Mouse (Mus musculus) inflammation-experienced regulatory T-cells, adult 6 months (primary cell): Measurements from ENCODE around the gene Rrnad1. TPM values are rescaled to one million over a fixed set of nuclear protein-coding genes. Genes with fewer than 3 reads are reported as not detected.

Experiments
- ATAC-seq: one replicate; pipeline ENCODE4 v1.8.0; 2017
- polyA plus RNA-seq, 3 experiments: library from polyadenylated mRNA; unstranded; fragments of 100-300 nt; shearing (Covaris generic); gene quantifications; one replicate each; pipeline ENCODE4 v1.2.1; 2017

Rrnad1 gene
- polyA plus RNA-seq, 3 experiments from 2014 or later, result 19.5 to 30.1 (median 28.6) TPM

DNA sequence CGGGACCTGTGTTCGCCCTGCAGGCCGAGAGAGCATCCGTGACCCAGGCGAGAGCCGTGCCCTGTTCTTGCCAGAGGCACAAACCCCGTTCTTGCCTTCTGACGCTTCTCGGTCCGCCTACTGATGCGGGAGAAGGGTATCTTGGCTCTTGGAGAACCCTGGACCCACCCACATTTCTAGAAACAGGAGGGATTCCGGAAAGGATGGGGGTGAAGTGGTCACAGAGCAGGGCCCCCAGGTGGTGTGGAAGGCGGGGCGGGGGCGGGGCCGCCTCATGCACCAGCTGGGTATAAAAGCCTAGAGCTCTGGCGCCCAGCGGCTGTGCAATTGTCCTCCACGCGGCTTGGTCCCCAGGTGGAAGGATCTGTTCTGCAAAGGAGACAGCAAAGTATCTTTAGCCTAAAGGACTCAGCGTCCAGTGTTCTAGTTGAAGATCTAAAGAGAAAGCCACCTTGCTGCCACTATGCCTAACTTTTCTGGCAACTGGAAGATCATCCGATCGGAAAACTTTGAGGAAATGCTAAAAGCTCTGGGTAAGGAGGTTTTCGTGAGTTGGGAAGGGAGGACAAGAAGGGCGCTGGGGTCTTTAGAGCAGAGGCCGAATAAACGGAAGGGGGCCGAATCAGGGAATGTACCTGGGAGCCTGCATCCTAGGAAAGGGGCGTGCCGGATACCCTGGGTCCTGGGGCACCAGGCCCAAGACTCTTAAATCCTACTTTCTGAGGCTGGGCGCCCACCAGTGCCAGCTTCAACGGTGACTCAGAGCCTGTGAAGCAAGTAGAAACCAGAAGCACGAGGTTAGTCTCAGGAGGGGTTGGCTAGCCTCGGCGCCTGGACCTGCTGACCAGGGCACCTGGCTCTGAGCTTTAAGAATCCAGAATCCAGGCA, 18.1 kb upstream of the Rrnad1 start, which contains the start of gene Crabp2:
Crabp2 (plus strand) TSS at position 289 of the 888 bp plus-strand sequence.
- no peak for ATAC-seq

DNA sequence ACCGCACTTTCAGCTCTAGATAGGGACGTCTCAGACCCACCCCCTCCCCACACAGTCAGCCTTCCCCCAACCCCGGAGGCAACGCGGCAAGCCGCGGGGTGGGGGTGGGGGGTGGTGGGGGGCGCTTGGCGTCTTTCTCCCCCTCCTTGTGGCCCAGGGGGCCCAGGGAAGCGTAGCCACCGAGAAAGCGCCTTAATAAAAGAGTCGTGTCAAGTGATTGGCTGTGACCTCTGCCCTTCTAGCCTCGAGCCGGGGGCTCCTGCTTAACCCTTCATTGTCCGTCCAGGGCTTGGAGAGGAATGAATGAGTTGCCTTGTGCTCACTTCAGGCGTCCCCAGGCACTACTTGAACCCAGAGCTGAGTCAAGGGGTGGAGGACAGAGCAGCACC, 17.3 kb upstream of the Rrnad1 start:
- ATAC-seq, result no peak

GRCm38 (mm10) chr3:87947056-87947810, 16.7 kb upstream of the Rrnad1 start:
- ATAC-seq, result peak; percentile 41

GRCm38 (mm10) chr3:87946541-87946860, 16.0 kb upstream of the Rrnad1 start:
- ATAC-seq, result no peak

DNA sequence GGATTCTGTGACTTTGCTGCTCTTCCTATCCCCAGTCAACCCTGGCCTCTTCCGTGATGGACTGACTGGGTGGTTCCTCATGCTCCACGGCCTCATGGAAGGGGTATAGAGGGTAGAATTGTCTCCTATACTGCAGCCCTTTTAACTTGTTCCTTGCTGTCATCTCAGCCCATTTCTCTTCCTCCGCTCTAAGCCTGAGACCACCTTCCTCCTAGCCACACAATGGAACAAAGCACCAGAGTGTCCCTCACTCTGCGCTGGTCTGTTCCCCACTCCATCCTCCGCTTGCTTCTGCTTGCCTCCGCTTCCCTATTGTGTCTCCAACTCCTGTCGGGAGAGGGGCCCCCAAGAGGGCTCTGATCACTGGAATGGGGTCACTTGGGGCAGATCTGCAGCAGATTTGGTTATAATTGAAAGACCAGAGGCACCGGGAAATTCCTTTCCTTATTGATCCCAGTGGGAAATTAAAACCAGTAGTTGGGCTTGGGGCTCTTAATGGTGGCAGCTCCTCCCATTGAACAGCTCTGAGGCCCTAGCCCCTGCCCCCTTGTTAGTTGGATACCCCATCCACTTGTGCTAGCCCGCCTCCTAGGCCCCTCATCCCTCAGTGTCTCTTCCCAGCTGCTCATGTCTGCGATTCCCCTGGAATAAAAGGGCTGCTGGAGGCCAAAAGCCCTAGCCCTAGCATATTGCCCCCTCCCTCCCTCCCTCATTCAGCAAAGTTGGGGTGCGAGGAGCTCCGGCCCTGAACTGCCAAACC, 15.4 kb upstream of the Rrnad1 start:
- ATAC-seq, result no peak

DNA sequence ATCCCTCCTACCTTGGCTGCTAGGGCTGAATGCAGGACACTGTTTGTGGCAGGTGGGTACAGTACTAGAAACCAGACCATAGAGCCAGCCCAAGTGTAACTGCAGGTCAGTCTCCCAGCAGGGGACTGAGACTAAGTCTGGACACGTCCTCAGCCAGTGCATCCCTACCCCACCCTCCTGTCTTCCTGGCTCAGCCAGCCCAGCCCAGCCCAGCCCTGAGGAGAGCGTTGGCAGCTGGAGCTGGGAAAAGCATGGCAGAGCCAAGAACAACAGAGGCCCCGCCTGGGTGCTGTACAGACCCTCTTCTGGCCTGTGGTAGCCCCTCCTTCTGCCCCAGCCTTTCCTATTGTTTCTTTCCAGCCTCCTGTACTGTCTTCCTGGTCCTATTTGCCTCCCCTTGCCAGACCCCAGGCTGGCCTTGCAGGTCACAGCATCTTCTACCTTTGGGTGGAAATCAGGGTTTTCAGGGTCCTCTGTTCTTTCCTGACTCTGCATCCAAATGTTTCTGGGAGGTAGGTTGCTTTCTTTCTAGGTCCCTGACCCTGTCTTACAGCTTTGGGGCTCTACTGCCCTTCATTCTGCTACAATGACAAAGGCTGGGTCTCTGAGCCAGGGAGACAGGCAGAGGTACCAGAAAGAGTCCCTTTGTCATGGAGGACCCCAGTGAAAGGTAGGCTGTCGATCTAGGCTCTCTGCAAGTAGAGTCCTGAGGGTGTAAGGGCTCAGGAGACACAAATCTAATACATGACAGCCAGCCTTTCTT, 14.5 kb upstream of the Rrnad1 start:
- no peak for ATAC-seq

- ATAC-seq, result no peak
Measured at GRCm38 (mm10) chr3:87943586-87943985, 13.1 kb upstream of the Rrnad1 start.

DNA sequence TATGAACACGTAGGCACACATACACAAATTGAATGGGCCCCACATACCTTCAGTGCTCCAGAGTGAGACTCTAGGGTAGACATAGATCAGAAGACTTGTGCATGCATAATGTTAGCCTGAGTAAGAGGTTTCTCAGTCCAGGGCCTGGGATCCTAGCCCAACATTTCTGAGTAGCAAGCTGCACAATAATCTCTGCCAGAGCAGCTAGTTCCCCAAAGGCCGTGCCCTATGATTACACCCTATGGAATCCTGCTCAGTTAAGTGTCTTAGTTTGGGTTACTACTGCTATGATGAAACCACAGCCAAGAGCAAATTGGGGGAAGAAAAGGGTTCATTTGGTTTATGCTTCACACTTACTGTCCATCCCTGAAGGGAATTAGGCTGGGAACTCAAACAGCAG, 12.0 kb upstream of the Rrnad1 start:
- ATAC-seq, result no peak

GRCm38 (mm10) chr3:87940611-87941010, 10.1 kb upstream of the Rrnad1 start:
- no peak for ATAC-seq

- ATAC-seq, result no peak
Measured at GRCm38 (mm10) chr3:87935776-87936175, 5.3 kb upstream of the Rrnad1 start.

GRCm38 (mm10) chr3:87935201-87935600, 4.7 kb upstream of the Rrnad1 start:
- ATAC-seq, result no peak

DNA sequence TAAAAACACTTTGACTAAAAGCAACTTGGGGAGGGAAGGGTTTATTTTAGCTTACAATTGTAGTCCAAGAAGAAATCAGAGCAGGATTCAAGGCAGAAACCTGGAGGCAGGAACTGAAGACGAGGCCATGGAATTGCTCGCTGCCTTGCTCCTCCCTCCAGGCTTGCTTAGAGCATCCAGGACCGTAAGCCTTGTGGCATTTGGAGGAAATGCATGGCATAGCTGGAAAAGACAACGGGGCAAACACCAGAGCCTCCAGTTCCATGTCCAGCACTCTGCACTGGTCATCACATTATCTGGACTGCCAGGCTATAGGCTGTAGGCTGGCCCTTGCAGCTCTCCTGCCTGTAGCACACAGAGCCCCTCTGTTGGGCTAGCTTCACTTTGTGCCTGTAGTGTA, 4.0 kb upstream of the Rrnad1 start:
- ATAC-seq, result no peak

- no peak for ATAC-seq
Measured at GRCm38 (mm10) chr3:87934026-87934425, 3.5 kb upstream of the Rrnad1 start.

DNA sequence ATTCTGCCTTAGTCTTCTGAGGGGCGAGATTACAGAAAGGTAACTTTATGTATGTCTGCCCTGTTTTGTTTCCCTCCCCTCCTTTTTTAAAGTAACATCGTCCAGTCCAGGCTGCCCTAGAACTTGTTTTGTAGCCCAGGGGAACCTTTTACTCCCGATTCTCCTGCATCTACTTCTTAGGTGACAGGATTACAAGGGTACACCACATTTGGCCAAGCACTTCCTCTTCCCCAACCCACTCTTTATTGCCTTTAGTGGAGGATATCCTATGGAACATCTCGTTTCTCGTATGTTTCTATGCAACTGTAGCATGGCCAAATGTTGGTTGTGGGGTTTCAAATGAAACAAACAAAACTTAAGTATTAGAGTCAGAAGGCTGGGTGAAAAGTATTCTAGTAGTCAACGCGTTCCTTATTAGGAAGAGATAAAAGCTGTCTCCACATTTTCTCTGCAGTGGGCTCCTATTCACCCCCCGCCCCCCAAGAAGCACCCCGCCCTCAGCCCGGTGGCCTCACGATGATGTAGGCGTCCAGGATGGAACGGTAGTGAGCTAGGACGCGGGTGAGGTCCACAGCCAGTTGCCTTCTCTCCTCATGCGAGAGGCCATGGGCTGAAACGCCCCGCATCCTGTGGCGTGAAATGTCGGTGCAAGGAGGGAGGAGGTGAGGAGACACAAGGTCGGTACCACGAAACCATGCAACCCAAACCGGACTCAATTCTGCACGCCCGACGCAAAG, 1.0 kb downstream of the Rrnad1 start:
- peak; percentile 46 for ATAC-seq

GRCm38 (mm10) chr3:87927452-87927851, 3.1 kb downstream of the Rrnad1 start:
- ATAC-seq, result no peak

GRCm38 (mm10) chr3:87924996-87925395, 5.5 kb downstream of the Rrnad1 start:
- ATAC-seq, result no peak

GRCm38 (mm10) chr3:87920270-87920943, 10.1 kb downstream of the Rrnad1 start:
- no peak for ATAC-seq

DNA sequence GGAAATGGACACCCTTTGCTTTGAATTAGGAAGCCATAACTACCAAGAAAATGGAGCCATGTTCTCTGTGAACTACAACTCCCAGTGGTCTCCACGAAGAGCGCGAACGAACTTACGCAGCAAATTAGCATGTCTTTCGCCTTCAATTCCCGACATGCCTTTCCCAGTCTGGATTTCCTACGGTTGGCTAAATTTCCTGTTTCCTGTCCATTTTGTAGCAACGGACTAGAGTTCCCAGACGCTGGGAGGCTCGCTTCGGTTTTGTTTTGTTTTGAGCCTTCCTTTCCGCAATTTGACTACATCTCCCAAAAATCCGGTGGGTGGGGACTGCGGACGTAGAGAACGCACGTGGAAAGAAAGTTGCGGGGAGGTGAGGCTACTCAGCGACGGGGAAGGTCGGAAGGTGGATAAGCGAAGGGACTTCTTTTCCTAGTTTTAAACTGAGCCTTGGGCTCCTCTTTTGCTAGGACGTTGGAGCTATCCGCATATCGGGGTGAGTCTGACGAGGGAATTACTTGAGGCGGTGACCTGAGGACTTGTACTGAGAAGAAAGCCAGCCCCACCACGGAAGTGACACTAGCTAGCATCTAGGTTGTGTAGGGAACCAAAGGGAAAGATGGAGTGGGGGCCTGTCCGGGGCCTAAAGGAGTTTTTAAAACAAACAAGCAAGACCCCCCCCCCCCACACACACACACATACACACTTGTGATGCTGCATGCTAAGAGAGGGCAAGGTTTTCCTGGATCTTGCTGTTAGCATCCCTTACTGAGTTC, 11.0 kb downstream of the Rrnad1 start, which contains the start of gene Mrpl24:
Mrpl24 (plus strand) TSS at position 171 of the 773 bp plus-strand sequence.
- ATAC-seq, result peak; percentile 91

DNA sequence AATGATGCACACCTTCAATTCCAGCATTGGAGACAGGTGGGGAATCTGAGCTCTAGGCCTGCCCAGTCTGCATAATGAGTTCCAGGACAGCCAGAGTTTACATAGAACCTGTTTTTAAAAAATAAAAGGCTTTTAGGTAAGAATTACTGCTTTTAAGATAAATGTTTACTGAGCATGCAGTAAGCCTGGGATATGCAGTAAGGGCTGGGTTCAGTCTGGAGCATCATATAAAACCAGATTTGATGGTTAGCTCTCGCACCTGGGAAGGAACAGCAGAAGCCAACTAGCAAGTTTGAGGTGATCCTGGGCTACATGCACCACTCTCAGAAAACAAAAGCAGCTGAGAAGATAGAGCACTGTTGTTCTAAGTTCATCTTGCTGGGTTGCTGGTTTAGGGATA, 12.0 kb downstream of the Rrnad1 start:
- no peak for ATAC-seq

DNA sequence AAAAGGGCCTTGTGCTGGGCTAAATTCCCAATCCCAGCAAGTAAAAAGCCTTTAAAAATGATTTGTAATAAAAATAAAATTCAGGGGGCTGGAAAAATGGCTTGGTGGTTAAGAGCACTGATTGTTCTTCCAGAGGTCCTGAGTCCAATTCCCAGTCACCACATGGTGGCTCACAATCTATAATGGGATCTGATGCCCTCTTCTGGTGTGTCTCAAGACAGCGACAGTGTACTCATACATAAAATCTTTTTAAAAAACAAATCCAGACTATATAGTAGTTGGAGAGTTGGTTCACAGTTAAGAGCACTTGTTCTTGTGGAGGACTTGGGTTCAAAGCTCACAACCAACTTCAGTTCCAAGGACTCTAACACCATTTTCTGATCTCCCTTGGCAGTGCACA, 13.5 kb downstream of the Rrnad1 start:
- ATAC-seq, result no peak
